13 mouse cellular contexts compared by ENCODE assay signal in the genomic region with DNA sequence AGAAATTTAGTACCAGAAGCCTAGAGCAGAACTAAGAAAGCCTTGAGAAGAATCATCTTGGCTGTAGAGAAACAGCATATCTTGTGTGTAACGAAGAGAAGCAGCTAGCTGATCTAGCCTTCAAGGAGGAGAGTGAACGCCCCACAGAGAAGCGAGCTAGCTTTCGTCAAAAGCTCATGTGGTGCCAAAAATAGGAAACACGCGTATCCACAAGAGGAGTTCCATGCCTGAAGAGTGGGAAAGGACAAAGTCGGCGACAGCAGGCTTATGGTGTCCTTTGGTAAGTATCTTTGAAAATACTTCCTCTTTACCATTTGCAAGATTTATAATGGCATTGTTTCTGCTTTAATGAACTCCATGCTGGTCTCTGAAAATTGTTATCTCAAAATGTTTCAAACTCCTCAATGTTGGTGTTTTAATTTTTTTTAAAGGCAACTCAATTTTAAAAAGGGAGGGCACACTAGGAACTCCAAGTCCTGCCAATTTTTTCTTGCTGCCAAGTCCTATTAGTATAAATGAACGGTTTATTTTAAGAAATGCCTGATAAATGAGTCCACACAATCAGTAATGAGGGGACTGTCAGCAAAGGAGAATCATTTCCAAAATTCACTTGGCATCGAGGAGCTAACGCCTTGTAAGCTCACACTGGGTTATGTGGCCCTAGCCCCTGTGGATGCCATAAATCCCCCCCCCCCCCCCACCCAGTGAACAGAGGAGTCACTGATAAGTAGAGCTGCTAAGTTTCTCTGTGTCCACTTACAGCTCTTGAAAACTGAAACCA.
DNase-seq lines count a peak whose midpoint lies in the region; ATAC-seq lines count a peak whose summit lies in the region.
"Had no signal": no experiment of that assay in that cellular context is flagged by ENCODE, and none has a peak within 500 bp of the region (broad histone marks: within the 10 kb centered on the region; RNA-seq: fewer than 3 reads in every experiment).

No protein-coding gene starts in this region.

- intact Hi-C loops in heart, postnatal 25 days (cut with DNase I) = no loop called here

- H3K36me3 ChIP-seq in midbrain, embryonic 14.5 days (ENCODE audit: control insufficient read depth, insufficient read depth, low read length) = no peaks in the 10 kb centered on the region
- H3K36me3 ChIP-seq: embryonic facial prominence, embryonic 15.5 days; liver, embryonic 12.5 days had no signal

- no peak overlapping the region for H3K27ac ChIP-seq in midbrain, embryonic 14.5 days (replicated peaks; ENCODE audit: low read depth, low read length)
- H3K27ac ChIP-seq: embryonic facial prominence, embryonic 15.5 days; hindbrain, embryonic 14.5 days; liver, embryonic 12.5 days had no signal

- H3K4me2 ChIP-seq in midbrain, embryonic 14.5 days (ENCODE audit: low read length) = no peak overlapping the region
- H3K4me2 ChIP-seq: embryonic facial prominence, embryonic 15.5 days; hindbrain, embryonic 14.5 days; liver, embryonic 12.5 days had no signal

- H3K4me1 ChIP-seq in midbrain, embryonic 14.5 days (ENCODE audit: control insufficient read depth, insufficient read depth, low read length) = no peaks in the 10 kb centered on the region
- H3K4me1 ChIP-seq: embryonic facial prominence, embryonic 15.5 days; liver, embryonic 12.5 days had no signal

- no peaks in the 10 kb centered on the region for H3K9me3 ChIP-seq in midbrain, embryonic 14.5 days (ENCODE audit: control insufficient read depth, low read length)
- H3K9me3 ChIP-seq: embryonic facial prominence, embryonic 15.5 days; liver, embryonic 12.5 days had no signal

- no peak overlapping the region for H3K9ac ChIP-seq in midbrain, embryonic 14.5 days (replicated peaks; ENCODE audit: low read length)
- H3K9ac ChIP-seq: embryonic facial prominence, embryonic 15.5 days; hindbrain, embryonic 14.5 days; liver, embryonic 12.5 days had no signal

- 91% methylated on average over 11 of the region's 11 CpGs for WGBS in midbrain, embryonic 14.5 days

- H3K27me3 ChIP-seq in midbrain, embryonic 14.5 days (ENCODE audit: control insufficient read depth, insufficient read depth, low read length) = no peaks in the 10 kb centered on the region
- H3K27me3 ChIP-seq: embryonic facial prominence, embryonic 15.5 days; liver, embryonic 12.5 days had no signal

- no peak for ATAC-seq in midbrain, embryonic 14.5 days (ENCODE audit: low FRiP score, low TSS enrichment)
- ATAC-seq: liver, embryonic 12.5 days had no signal

- no peak overlapping the region for H3K4me3 ChIP-seq in midbrain, embryonic 14.5 days (replicated peaks; ENCODE audit: low read depth, low read length)
- H3K4me3 ChIP-seq: embryonic facial prominence, embryonic 15.5 days; liver, embryonic 12.5 days had no signal

- peak; percentile 3 to 9 for DNase-seq in cerebellum, postnatal 25 days
- no peak for DNase-seq in cerebellum, adult 8-10 months
- peak; percentile 11 for DNase-seq in ovary, adult 18-20 months (ENCODE audit: low spot score)
- DNase-seq in ovary, postnatal 14 days (ENCODE audit: low spot score) = no peak
- peak; percentile 6 for DNase-seq in heart, postnatal 25 days (ENCODE audit: low spot score)
- peak; percentile 50 for DNase-seq in testis, postnatal 10 days (ENCODE audit: low spot score)
- no peak for DNase-seq in midbrain, embryonic 14.5 days
- DNase-seq in left cerebral cortex, adult 8-10 months (ENCODE audit: low spot score in 2 of 2) = no peak
- DNase-seq: kidney, postnatal 36 days; right cerebral cortex, postnatal 4 days had no signal

Comparison
In these comparisons a context has a peak if more than half of its experiments do, and no peak if none do; other contexts are left out.
1. DNase-seq: peak in cerebellum, postnatal 25 days (2 of 2), ovary, adult 18-20 months (single experiment), heart, postnatal 25 days (single experiment) and testis, postnatal 10 days (single experiment); none in cerebellum, adult 8-10 months (single experiment), ovary, postnatal 14 days (single experiment), midbrain, embryonic 14.5 days (single experiment) and left cerebral cortex, adult 8-10 months (0 of 2).